Mouse (Mus musculus) liver, embryonic 14.5 days (tissue): ENCODE data around the gene Nolc1. TPM values are rescaled to one million over a fixed set of nuclear protein-coding genes. Genes with fewer than 3 reads are reported as not detected.

Experiments used
- ATAC-seq: fragments of 200-750 bp; cut with Nextera tagmentation; 2 replicates; pipeline ENCODE4 v1.8.0; 2017; ENCODE audit warnings: moderate number of reproducible peaks, mild to moderate bottlenecking, moderate library complexity; ENCODE audit not compliant: insufficient read depth
- DNase-seq, 3 experiments: peaks; one replicate each; pipeline ENCODE4 v3.0.0-alpha.2; 2012 to 2013; ENCODE audit warnings: low read depth in 3 of 3, low spot score in 3 of 3
- H3K27ac ChIP-seq: fragments of 300-500 bp; sonication (generic); 2 replicates; pipeline ENCODE4 v1.5.1; 2014; ENCODE audit warnings: moderate library complexity, mild to moderate bottlenecking, control low read depth, inconsistent platforms
- H3K27me3 ChIP-seq: fragments of 300-500 bp; sonication (generic); 2 replicates; pipeline ENCODE4 v1.6.1; 2014; ENCODE audit warnings: mild to moderate bottlenecking, low read length, moderate library complexity; ENCODE audit not compliant: control insufficient read depth, insufficient read depth
- H3K36me3 ChIP-seq: fragments of 300-500 bp; sonication (generic); replicated peaks from 2 replicates; pipeline ENCODE4 v1.6.1; 2014; ENCODE audit warnings: low read depth; ENCODE audit not compliant: control insufficient read depth, insufficient read depth
- H3K4me1 ChIP-seq, 2 experiments: fragments of 200-500 bp in 1 of 2; fragments of 300-500 bp in 1 of 2; sonication (generic) in 1 of 2; replicated peaks; 2 replicates each; pipeline ENCODE4 v1.6.1; 2012 to 2014; ENCODE audit warnings: antibody characterized with exemption in 1 of 2, inconsistent platforms in 1 of 2, low read length in 1 of 2; ENCODE audit not compliant: control insufficient read depth in 2 of 2, insufficient read depth in 2 of 2
- H3K4me2 ChIP-seq: fragments of 300-500 bp; sonication (generic); 2 replicates; pipeline ENCODE4 v1.6.1; 2014; ENCODE audit warnings: low read depth, mild to moderate bottlenecking, control low read depth, moderate library complexity
- H3K4me3 ChIP-seq, 2 experiments: fragments of 200-500 bp in 1 of 2; fragments of 300-500 bp in 1 of 2; sonication (generic) in 1 of 2; 2 replicates each; pipeline ENCODE4 v1.5.1; 2012 to 2014; ENCODE audit warnings: low read depth in 2 of 2, low read length in 2 of 2, mild to moderate bottlenecking in 2 of 2, control low read depth in 1 of 2, inconsistent platforms in 1 of 2, moderate library complexity in 1 of 2; ENCODE audit not compliant: insufficient read depth in 1 of 2
- H3K9ac ChIP-seq: fragments of 300-500 bp; sonication (generic); replicated peaks from 2 replicates; pipeline ENCODE4 v1.6.1; 2014; ENCODE audit warnings: mild to moderate bottlenecking, control low read depth, moderate library complexity
- H3K9me3 ChIP-seq: fragments of 300-500 bp; sonication (generic); 2 replicates; pipeline ENCODE4 v1.6.1; 2016; ENCODE audit warnings: low read length, mixed read lengths; ENCODE audit not compliant: control insufficient read depth
- CTCF ChIP-seq: IDR thresholded peaks from 2 replicates; pipeline ENCODE4 v1.5.1; 2016; ENCODE audit warnings: antibody characterized with exemption, low read depth, control low read depth
- EP300 ChIP-seq: IDR thresholded peaks from 2 replicates; pipeline ENCODE4 v1.6.1; 2016; ENCODE audit warnings: antibody characterized with exemption, low read depth
- WGBS: fragments of 180-500 bp; shearing (Covaris S2); extraction: QIAGEN DNeasy Blood & Tissue Kit; methylation state at CpG from one replicate; pipeline ENCODE4 v1.1.7; 2014; ENCODE audit not compliant: insufficient replicate concordance; 5-methylcytosine and 5-hydroxymethylcytosine counted together
- polyA plus RNA-seq, 2 experiments: library from polyadenylated mRNA; depleted of rRNA in 1 of 2; stranded (reverse) in 1 of 2; unstranded in 1 of 2; fragments of >200 nt; fragmentation: Nextera tagmentation in 1 of 2; extraction: Ambion mirVana in 1 of 2; gene quantifications; 2 replicates each; pipeline versions ENCODE4 v1.2.1 to v1.2.3; 2012 to 2014

Gene Nolc1
- polyA plus RNA-seq, 2 experiments, result 55.0 to 63.9 TPM

GRCm38 (mm10) chr19:46030196-46030983, 45.3 kb upstream of the Nolc1 start:
- DNase-seq (no peak), ATAC-seq (no peak)
- Histone ChIP-seq H3K27ac (no peak overlapping the region), H3K4me3 (no peak overlapping the region), H3K4me2 (no peak overlapping the region), H3K36me3 (peaks cover 34% of the 10 kb centered on the region), H3K9ac (no peak overlapping the region), H3K9me3 (no peaks in the 10 kb centered on the region), H3K4me1 (peaks cover 0 to 4% of the 10 kb centered on the region in 2 experiments; a peak in 3 of 4 replicates), H3K27me3 (no peaks in the 10 kb centered on the region)
- TF ChIP-seq EP300, result no peak
- TF ChIP-seq CTCF, result no peak
- WGBS, result 80% methylated on average over 10 of the region's 10 CpGs

GRCm38 (mm10) chr19:46031689-46032432, 43.8 kb upstream of the Nolc1 start:
- no peak overlapping the region for H3K4me3 ChIP-seq
- peaks cover 48% of the 10 kb centered on the region for H3K36me3 ChIP-seq
- TF ChIP-seq EP300, result no peak
- TF ChIP-seq CTCF, result no peak
- H3K27ac ChIP-seq, result no peak overlapping the region
- H3K27me3 ChIP-seq, result no peaks in the 10 kb centered on the region
- H3K4me2 ChIP-seq, result no peak overlapping the region
- DNase-seq, result no peak
- no peaks in the 10 kb centered on the region for H3K9me3 ChIP-seq
- WGBS, result 68% methylated on average over 9 of the region's 9 CpGs
- no peak overlapping the region for H3K9ac ChIP-seq
- H3K4me1 ChIP-seq, result peaks cover 11 to 12% of the 10 kb centered on the region in 2 experiments
- ATAC-seq, result peak; percentile 31; the same call in 1 of the 2 replicates

DNA sequence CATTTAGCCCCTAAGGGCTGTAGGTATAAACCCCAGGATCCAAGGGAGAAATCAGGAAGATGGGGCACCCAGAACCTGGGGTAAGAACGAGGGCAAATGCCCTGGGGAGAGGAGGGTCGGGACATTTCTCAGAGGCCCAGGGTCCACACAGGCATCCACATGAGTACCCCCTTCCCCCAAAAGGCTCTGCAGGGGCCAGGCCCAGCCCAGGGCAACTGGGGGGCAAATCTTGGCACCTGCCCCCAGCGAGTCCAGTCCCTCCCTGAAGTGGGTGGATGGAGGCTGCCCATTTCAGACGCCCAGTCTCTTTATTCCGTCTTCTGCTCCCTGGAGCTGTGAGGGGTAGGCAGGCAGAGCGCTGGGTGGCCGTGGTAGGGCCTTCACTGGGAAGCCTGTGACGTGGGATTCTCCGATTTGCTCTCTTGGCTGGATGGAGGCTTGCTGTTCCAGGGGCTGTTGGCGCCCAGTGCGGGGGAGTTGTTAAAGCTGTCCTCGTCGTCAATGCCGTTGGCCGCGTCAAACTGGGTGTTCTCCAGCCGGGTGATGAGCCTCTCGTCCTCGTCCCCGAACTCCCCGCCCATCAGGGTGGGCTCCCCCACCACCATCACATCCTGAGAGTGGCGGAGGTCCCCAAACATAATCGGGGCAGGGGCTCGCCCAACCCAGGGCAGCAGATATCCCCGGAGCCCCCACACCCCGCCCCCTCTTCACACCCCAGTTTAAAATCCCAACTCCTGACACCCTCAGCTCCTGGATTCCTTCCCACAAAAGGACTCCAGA, 42.7 kb upstream of the Nolc1 start:
- H3K36me3 ChIP-seq, result peaks cover 48% of the 10 kb centered on the region
- H3K4me3 ChIP-seq, result no peak overlapping the region
- H3K4me2 ChIP-seq, result no peak overlapping the region
- H3K9ac ChIP-seq, result no peak overlapping the region
- WGBS, result 86% methylated on average over 26 of the region's 26 CpGs
- peaks cover 20% of the 10 kb centered on the region in 2 experiments for H3K4me1 ChIP-seq
- DNase-seq (no peak), ATAC-seq (no peak)
- H3K27ac ChIP-seq, result no peak overlapping the region
- no peaks in the 10 kb centered on the region for H3K27me3 ChIP-seq
- no peaks in the 10 kb centered on the region for H3K9me3 ChIP-seq
- TF ChIP-seq EP300, result no peak
- TF ChIP-seq CTCF, result no peak

DNA sequence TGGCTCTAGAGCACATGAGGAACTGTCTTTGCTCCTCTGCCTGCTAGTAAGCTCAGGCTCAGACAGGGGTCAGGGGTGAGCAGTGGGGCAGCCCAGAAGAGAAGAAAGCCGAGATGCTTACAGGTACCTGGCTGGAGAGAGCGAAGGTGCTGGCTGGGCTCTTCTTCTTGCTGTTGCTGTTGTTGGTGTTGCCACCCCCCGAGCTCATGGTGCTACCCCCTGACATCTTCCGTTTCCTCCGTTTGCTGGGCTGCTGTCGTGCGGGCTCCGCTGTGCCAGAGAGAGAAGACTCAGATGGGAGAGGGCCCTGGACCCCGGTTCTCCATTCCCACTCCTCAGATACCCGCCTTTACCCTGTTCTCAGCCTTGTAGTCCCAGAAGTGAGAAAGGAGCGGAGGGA, 41.8 kb upstream of the Nolc1 start:
- peaks cover 48% of the 10 kb centered on the region for H3K36me3 ChIP-seq
- H3K4me2 ChIP-seq, result no peak overlapping the region
- H3K27me3 ChIP-seq, result no peaks in the 10 kb centered on the region
- no peak overlapping the region for H3K4me3 ChIP-seq
- DNase-seq, result no peak
- 93% methylated on average over 11 of the region's 11 CpGs for WGBS
- H3K27ac ChIP-seq, result no peak overlapping the region
- peaks cover 20 to 21% of the 10 kb centered on the region in 2 experiments for H3K4me1 ChIP-seq
- H3K9me3 ChIP-seq, result no peaks in the 10 kb centered on the region
- no peak for ATAC-seq
- no peak for TF ChIP-seq CTCF
- no peak for TF ChIP-seq EP300
- no peak overlapping the region for H3K9ac ChIP-seq
